In genomic region chr8:45374071-45374470, GRCm38 (mm10) we compare ENCODE assay signal across 20 mouse cellular contexts. TPM values are rescaled to one million over a fixed set of nuclear protein-coding genes. Genes with fewer than 3 reads are reported as not detected.
DNase-seq lines count a peak whose midpoint lies in the region; ATAC-seq and TF ChIP-seq lines count a peak whose summit lies in the region.
"Had no signal": no experiment of that assay in that cellular context is flagged by ENCODE, and none has a peak within 500 bp of the region (broad histone marks: within the 10 kb centered on the region; RNA-seq: fewer than 3 reads in every experiment).

No protein-coding gene starts in this region.

- no peaks in the 10 kb centered on the region; the same call in 1 of the 2 replicates for H3K27me3 ChIP-seq in heart, embryonic 16.5 days (ENCODE audit: control insufficient read depth, insufficient read depth, low read length)
- H3K27me3 ChIP-seq in heart, postnatal 0 days (ENCODE audit: control insufficient read depth, insufficient read depth, low read length): no peaks in the 10 kb centered on the region
- H3K27me3 ChIP-seq: CH12.LX had no signal

- peak; percentile 52; the same call in 1 of the 2 replicates for ATAC-seq in heart, embryonic 16.5 days (replicated peaks; ENCODE audit: extremely low read depth, insufficient read depth, low FRiP score)
- peak; percentile 63; the same call in 1 of the 2 replicates for ATAC-seq in heart, postnatal 0 days (ENCODE audit: insufficient read depth, low read depth)
- ATAC-seq: activated CD4-positive, CD25-positive, alpha-beta regulatory T cell, adult 4 months; CD4-positive, CD25-positive, alpha-beta regulatory T cell, adult 4 months; Patski had no signal

- H3K4me1 ChIP-seq in heart, embryonic 16.5 days (ENCODE audit: control insufficient read depth, insufficient read depth, low read length): no peaks in the 10 kb centered on the region
- H3K4me1 ChIP-seq in heart, postnatal 0 days (ENCODE audit: control insufficient read depth, insufficient read depth): no peaks in the 10 kb centered on the region

- no peak overlapping the region for H3K4me3 ChIP-seq in heart, embryonic 16.5 days (ENCODE audit: low read length)
- no peak overlapping the region for H3K4me3 ChIP-seq in heart, postnatal 0 days (ENCODE audit: low read depth, low read length)

- no peak overlapping the region for H3K4me2 ChIP-seq in heart, embryonic 16.5 days (ENCODE audit: low read depth, low read length)
- no peak overlapping the region for H3K4me2 ChIP-seq in heart, postnatal 0 days (ENCODE audit: low read depth, low read length)

- no peak for TF ChIP-seq CTCF in heart, postnatal 0 days (IDR thresholded peaks at IDR 0.05; ENCODE audit: low read depth)

- 49% methylated on average over 3 of the region's 3 CpGs for WGBS in heart, embryonic 16.5 days
- 39% methylated on average over 3 of the region's 3 CpGs for WGBS in heart, postnatal 0 days

- H3K9ac ChIP-seq in heart, embryonic 16.5 days (ENCODE audit: low read length): no peak overlapping the region
- no peak overlapping the region for H3K9ac ChIP-seq in heart, postnatal 0 days (replicated peaks; ENCODE audit: low read depth, low read length)

- no peak overlapping the region for H3K27ac ChIP-seq in heart, embryonic 16.5 days (ENCODE audit: low read length)
- H3K27ac ChIP-seq in heart, postnatal 0 days (ENCODE audit: low read depth): no peak overlapping the region

- no peak for DNase-seq in heart, adult 11 months
- DNase-seq in heart, postnatal 0 days (ENCODE audit: low spot score): peak; percentile 15
- no peak for DNase-seq in heart, postnatal 36 days
- DNase-seq: adrenal gland, adult 2 months; adrenal gland, adult 8-10 months; adrenal gland, postnatal 10 days; adrenal gland, postnatal 14 days; adrenal gland, postnatal 25 days; adrenal gland, postnatal 36 days; B cell, adult 2 months; cerebellum, adult 11 months; cerebellum, adult 11-12 months; cerebellum, adult 18-20 months had no signal

- TF ChIP-seq EP300 in heart, postnatal 0 days (IDR thresholded peaks at IDR 0.05; ENCODE audit: low read depth): no peak

- no peaks in the 10 kb centered on the region for H3K36me3 ChIP-seq in heart, embryonic 16.5 days (ENCODE audit: control insufficient read depth, insufficient read depth)
- no peaks in the 10 kb centered on the region for H3K36me3 ChIP-seq in heart, postnatal 0 days (replicated peaks; ENCODE audit: control insufficient read depth, insufficient read depth, low read length)
- H3K36me3 ChIP-seq: G1E had no signal

- H3K9me3 ChIP-seq in heart, embryonic 16.5 days (replicated peaks; ENCODE audit: control insufficient read depth, low read length): no peaks in the 10 kb centered on the region
- no peaks in the 10 kb centered on the region for H3K9me3 ChIP-seq in heart, postnatal 0 days (replicated peaks; ENCODE audit: control insufficient read depth, low read length)
- H3K9me3 ChIP-seq: G1E had no signal

- intact Hi-C loops in heart, postnatal 36 days (cut with DNase I): no loop called here

RNA-seq across cellular contexts. Expression of gene Fam149a, which starts 8.0 kb away (rescaled TPM):
- 3.0 and 3.4 TPM in 2 replicates for polyA plus RNA-seq in heart, embryonic 16.5 days (2015; fragmentation: Nextera tagmentation; extraction: Ambion mirVana)
- total RNA-seq in heart, postnatal 0 days (2014; rRNA removed; ENCODE audit: low replicate concordance): 4.9 and 7.3 TPM in 2 replicates
- 2.4 and 2.6 TPM in 2 replicates for polyA plus RNA-seq in heart, postnatal 0 days (2015; fragmentation: Nextera tagmentation; extraction: Ambion mirVana)
- total RNA-seq in heart, postnatal 36 days (2021): 1 to 10 TPM; 3.0 to 3.4 TPM
- total RNA-seq: CH12.LX, MEL had no signal
- polyA plus RNA-seq: activated CD4-positive, CD25-positive, alpha-beta regulatory T cell, adult 4 months; CD4-positive, CD25-positive, alpha-beta regulatory T cell, adult 4 months; G1E had no signal

RNA-seq across cellular contexts. Expression of gene Tlr3, which starts 36.8 kb away (rescaled TPM):
- polyA plus RNA-seq in heart, embryonic 16.5 days (2015; fragmentation: Nextera tagmentation; extraction: Ambion mirVana): 2.0 and 3.2 TPM in 2 replicates
- total RNA-seq in heart, postnatal 0 days (2014; rRNA removed; ENCODE audit: low replicate concordance): 2.9 and 6.6 TPM in 2 replicates
- 2.3 and 2.9 TPM in 2 replicates for polyA plus RNA-seq in heart, postnatal 0 days (2015; fragmentation: Nextera tagmentation; extraction: Ambion mirVana)
- 1 to 10 TPM; 6.5 to 8.0 TPM for total RNA-seq in heart, postnatal 36 days (2021)
- total RNA-seq: MEL had no signal
- polyA plus RNA-seq: G1E had no signal

RNA-seq across cellular contexts. Expression of gene Cyp4v3, which starts 41.1 kb away (rescaled TPM):
- 0.81 and 1.1 TPM in 2 replicates for polyA plus RNA-seq in heart, embryonic 16.5 days (2015; fragmentation: Nextera tagmentation; extraction: Ambion mirVana)
- total RNA-seq in heart, postnatal 0 days (2014; rRNA removed; ENCODE audit: low replicate concordance): 0.15 and 1.3 TPM in 2 replicates
- 0.65 and 0.83 TPM in 2 replicates for polyA plus RNA-seq in heart, postnatal 0 days (2015; fragmentation: Nextera tagmentation; extraction: Ambion mirVana)
- 1 to 10 TPM; 2.3 to 2.4 TPM for total RNA-seq in heart, postnatal 36 days (2021)
- total RNA-seq: MEL had no signal
- polyA plus RNA-seq: G1E had no signal
